Mouse (Mus musculus) lung, adult 2 months (tissue): ENCODE results near the gene Ak5.

Experiments used
- CTCF ChIP-seq: fragments of 200-500 bp; IDR thresholded peaks from 2 replicates; pipeline ENCODE4 v1.5.1; 2011; ENCODE audit warnings: mild to moderate bottlenecking, low read length, control low read depth; ENCODE audit not compliant: insufficient read depth
- POLR2A ChIP-seq: fragments of 200-500 bp; IDR thresholded peaks from 2 replicates; pipeline ENCODE4 v1.6.1; 2011; ENCODE audit warnings: low read depth, mild to moderate bottlenecking, control low read depth, low read length, borderline replicate concordance; ENCODE audit errors: extremely low read depth

GRCm38 (mm10) chr3:152644610-152645009 lies 23.6 kb downstream of the Ak5 start:
- TF ChIP-seq POLR2A (no peak), CTCF (no peak)
